Mouse (Mus musculus) layer of hippocampus, adult 11-12 months (tissue): ENCODE measurements at regions not wholly inside any gene's neighbourhood (a gene's known extent, or its start where the extent isn't known, plus 50 kb on each side); places are given as distances from the start of the nearest gene placed in this dataset.

Experiments used
- DNase-seq: peaks from one replicate; pipeline ENCODE4 v3.0.0; 2022; ENCODE audit warnings: low spot score

DNA sequence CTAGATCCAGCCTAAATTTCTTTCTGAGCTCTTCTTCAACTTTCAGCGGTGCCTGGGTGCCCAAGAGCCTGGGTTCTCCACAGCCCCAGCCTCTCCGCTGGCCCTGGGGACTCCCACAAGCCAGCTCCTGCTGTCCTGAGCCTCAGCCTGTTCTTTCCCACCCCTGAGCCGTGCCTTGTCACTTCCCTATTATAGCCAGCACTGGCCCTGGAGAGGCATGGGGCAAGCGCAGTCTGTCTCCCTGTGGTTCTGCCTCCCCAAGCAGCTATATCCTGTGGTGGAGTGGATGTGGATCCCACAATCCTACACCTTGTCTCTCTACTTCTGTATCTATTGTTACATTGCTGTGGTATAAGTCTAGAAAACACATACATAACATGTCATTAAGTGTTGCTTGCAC is 128.6 kb upstream of the Hgf start:
- DNase-seq: no peak

DNA sequence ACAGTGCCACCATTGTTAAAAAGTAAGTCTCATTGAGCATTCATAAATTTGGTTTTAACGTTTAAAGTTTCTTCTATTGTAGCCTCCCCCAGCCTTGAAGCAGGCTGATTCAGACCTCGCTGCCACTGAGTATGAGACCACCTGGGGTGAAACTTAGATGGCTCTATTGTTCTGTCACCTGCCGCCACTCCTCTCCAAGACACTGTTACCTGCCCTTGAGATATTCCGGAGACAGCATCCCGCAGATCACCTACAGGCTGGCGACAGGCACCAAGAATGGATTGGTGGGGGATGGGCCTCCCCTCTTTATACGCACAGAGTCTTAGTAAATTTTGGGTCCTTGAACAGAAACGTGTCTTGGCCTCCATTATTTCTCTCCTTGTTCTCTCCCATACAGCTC is 128.0 kb upstream of the Hgf start:
- no peak for DNase-seq

- DNase-seq: no peak
Observed at GRCm38 (mm10) chr5:16426306-16426705, 127.0 kb upstream of the Hgf start.

DNA sequence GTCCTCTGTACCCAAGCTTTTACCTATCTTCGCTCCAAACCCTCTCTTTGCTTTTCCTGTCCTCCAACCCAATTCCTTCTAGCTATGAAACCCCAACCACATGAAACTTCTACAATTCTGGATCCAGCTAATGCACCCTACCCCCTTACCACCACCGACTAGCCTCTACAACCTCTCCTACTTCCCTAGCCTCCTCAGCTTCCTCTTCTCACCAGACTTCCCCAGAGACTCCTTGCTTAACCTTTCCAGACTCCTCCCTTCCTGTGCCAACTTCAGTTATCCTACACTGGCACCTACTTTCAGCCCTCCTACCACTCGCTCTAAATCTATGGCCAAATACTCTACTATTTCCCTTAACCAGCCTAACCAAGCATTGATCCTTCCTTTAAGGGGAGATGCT is 118.7 kb upstream of the Hgf start:
- DNase-seq: no peak

- no peak for DNase-seq
Observed at GRCm38 (mm10) chr5:16445056-16445455, 108.2 kb upstream of the Hgf start.

- no peak for DNase-seq
Observed at GRCm38 (mm10) chr5:16446977-16447376, 106.3 kb upstream of the Hgf start.

DNA sequence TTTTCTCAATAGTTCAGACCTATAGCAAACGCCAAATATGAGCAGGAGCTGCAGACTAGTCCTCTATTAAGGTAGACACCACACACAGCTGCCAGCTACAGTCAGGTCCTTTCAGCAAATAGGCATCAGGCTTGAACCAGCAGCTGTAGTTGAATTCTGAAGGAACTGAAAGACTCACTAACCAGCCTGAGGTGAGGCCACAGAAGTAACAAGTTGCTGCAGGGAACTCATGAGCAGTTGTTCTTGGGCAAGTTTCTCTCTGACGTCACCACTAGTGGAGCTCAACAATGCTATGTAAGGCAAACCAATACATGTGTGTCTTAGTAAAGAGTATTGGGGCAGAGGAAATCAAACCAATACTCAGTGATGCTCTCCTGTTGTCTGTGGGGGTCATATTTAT is 91.5 kb upstream of the Hgf start:
- no peak for DNase-seq

- no peak for DNase-seq
Observed at GRCm38 (mm10) chr5:16466266-16466665, 87.0 kb upstream of the Hgf start.

- no peak for DNase-seq
Observed at GRCm38 (mm10) chr5:16468560-16468959, 84.7 kb upstream of the Hgf start.

DNA sequence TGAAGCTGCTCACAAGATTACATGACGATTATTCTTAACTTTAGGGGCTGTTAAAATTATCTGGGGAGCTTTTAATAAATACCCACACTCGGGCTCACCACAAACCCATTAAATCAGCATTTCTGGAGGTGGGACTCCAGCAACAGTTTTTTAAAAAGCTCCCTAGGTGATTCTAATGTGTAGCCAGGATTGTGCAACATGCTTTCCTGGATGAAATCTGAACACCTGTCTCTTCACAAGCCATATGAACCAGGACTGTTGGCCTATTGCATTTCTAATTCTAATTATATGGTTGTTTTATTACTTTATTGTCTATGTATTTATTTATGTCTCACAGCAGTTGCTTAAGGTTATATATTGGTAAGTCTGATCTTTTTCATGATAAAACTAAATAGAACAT is 84.1 kb upstream of the Hgf start:
- no peak for DNase-seq

- DNase-seq: peak; percentile 35
Observed at GRCm38 (mm10) chr5:16469644-16470275, 83.5 kb upstream of the Hgf start.

GRCm38 (mm10) chr5:16470366-16470982 is 82.8 kb upstream of the Hgf start:
- DNase-seq: no peak

GRCm38 (mm10) chr5:16487969-16488368 is 65.3 kb upstream of the Hgf start:
- DNase-seq: no peak

DNA sequence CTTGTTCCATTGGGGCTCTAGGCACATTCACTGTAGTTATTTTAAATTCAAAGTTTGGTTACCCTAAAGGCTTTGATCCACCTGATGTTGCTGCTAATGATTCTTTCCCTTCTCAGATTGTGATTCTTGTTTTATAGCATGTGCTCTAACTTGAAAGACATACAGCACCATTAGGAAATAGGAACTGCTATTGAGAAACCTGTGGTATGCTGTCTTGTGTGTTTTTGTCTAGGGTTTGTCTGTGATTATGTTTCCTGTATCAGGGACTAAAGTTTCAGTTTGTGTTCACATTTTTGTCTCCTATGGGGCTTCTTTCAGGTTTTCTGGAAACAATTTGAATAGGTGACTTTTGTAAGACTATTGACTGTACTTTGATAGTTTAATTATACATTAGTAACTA is 63.5 kb upstream of the Hgf start:
- no peak for DNase-seq

GRCm38 (mm10) chr5:16499891-16500290 is 53.4 kb upstream of the Hgf start:
- no peak for DNase-seq
